Mouse (Mus musculus): Measurements from ENCODE around the gene Ssh1. TPM values are rescaled to one million over a fixed set of nuclear protein-coding genes. Genes with fewer than 3 reads are reported as not detected.
A peak's percentile ranks its signal among the peaks of the same experiment; 100 is the strongest.

The Ssh1 gene
- polyA plus RNA-seq, 1 experiment from 2014 or later: 19.4 TPM

DNA sequence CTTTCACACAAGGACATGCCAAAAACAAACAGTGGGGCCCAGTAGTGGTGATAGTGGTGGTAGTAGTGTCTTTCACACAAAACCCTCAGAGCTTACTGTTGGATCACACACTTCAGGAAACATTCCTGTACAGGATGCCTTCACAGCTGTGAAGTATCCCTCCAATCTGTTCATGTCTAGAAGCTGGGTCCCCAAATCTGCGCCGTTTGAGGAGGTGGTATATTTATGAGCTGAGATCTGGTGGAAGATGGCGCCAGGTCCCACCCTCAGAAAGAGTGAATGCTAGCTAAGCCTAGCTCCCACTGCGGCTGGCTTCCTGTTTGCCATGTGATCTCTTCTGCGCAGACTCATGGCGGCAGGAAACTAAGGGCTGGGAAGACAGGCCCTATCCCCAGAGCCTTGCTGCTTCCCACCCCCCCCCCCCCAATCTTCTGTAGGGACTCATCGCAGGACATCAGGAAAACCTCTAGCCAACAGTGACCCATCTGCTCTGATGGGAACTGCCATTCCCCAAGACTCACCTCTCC lies 28.0 kb downstream of the Ssh1 start:
- H3K4me3 ChIP-seq (ENCODE audit: low read depth, low read length): no peak overlapping the region
- WGBS: 92% methylated on average over 7 of the region's 7 CpGs

DNA sequence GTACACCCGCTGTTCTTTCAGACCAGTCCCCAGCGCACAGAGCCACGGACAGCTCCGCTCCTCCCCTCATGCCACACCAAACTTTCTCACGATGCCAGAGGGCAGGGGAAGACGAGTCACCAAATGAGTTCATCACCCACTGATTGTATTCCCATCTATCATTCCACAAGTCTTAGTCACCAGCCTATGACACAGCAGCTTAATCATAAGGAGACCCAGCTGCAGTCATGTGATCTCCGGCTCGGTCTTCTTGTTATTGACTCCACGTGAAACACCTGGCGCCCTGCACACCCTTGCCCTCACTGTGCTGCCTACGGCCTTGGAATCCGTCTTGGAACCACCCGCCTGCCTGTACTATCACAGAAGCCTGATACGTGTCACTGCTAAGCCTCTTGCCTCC lies 28.7 kb downstream of the Ssh1 start:
- Histone ChIP-seq H3K4me3 (ENCODE audit: low read depth, low read length) (no peak overlapping the region), H3K4me2 (ENCODE audit: low read length) (no peak overlapping the region), H3K36me3 (ENCODE audit: control insufficient read depth, insufficient read depth, low read length) (peaks cover 60% of the 10 kb centered on the region), H3K9ac (ENCODE audit: low read length) (no peak overlapping the region), H3K4me1 (replicated peaks; ENCODE audit: control insufficient read depth, insufficient read depth, low read length) (peaks cover under 1% of the 10 kb centered on the region; the same call in 1 of the 2 replicates), H3K27me3 (replicated peaks; ENCODE audit: control insufficient read depth, insufficient read depth, low read length) (no peaks in the 10 kb centered on the region), H3K9me3 (ENCODE audit: control insufficient read depth, low read length) (no peaks in the 10 kb centered on the region; the same call in 1 of the 2 replicates), H3K27ac (ENCODE audit: low read depth) (no peak overlapping the region)
- WGBS: 86% methylated on average over 14 of the region's 14 CpGs
- DNase-seq (ENCODE audit: low spot score): no peak
- ATAC-seq (replicated peaks; ENCODE audit: low FRiP score, low TSS enrichment, low read depth): no peak

More for the DNA sequence above, 28.0 kb downstream of the Ssh1 start:
- Histone ChIP-seq H3K9me3 (ENCODE audit: control insufficient read depth, low read length) (no peaks in the 10 kb centered on the region; the same call in 1 of the 2 replicates), H3K4me2 (ENCODE audit: low read length) (no peak overlapping the region), H3K27me3 (replicated peaks; ENCODE audit: control insufficient read depth, insufficient read depth, low read length) (no peaks in the 10 kb centered on the region), H3K9ac (ENCODE audit: low read length) (no peak overlapping the region), H3K4me1 (replicated peaks; ENCODE audit: control insufficient read depth, insufficient read depth, low read length) (no peaks in the 10 kb centered on the region), H3K27ac (ENCODE audit: low read depth) (no peak overlapping the region), H3K36me3 (ENCODE audit: control insufficient read depth, insufficient read depth, low read length) (peaks cover 65% of the 10 kb centered on the region)
- DNase-seq (ENCODE audit: low spot score): no peak
- no peak for ATAC-seq (replicated peaks; ENCODE audit: low FRiP score, low TSS enrichment, low read depth)

DNA sequence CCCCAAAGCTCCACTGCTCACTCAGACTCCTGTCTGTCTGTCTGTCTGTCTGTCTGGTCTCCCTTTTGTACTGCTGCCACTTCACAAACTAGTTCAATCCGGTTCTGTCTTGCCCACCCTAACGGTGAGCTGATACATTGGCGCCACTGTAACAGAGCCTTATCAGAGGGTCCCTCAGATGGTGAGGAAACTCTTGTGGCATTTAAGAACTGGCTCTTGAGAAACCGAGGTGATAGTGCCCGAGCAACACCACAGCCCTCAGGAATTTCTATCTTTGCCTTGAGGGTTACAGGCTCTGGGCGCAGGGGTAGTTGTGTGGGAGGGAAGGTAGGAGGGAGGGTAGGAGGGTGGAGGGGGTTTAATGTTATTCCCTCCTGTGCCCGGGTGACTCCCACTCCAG lies 31.9 kb downstream of the Ssh1 start:
- ATAC-seq (replicated peaks; ENCODE audit: low FRiP score, low TSS enrichment, low read depth): no peak
- H3K9me3 ChIP-seq (ENCODE audit: control insufficient read depth, low read length): no peaks in the 10 kb centered on the region; the same call in 1 of the 2 replicates

DNA sequence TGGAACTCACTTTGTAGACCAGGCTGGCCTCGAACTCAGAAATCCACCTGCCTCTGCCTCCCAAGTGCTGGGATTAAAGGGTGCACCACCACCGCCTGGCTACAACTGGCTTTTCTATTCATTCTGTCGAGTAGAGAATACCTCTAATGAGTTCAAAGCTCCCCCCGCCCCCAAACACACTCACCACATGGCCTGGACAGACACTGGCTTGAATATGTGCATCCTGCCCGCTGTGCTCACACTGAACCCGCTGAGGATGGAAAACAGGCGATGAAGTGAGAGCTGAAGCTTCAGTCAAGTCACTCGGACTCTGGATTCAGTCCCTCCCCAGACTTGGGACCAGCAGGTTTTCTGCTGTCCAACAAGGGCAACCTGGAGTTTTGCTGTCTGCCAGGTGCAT lies 33.3 kb downstream of the Ssh1 start:
- H3K36me3 ChIP-seq (ENCODE audit: control insufficient read depth, insufficient read depth, low read length): peaks cover 37% of the 10 kb centered on the region
- WGBS: 77% methylated on average over 8 of the region's 8 CpGs
- ATAC-seq (replicated peaks; ENCODE audit: low FRiP score, low TSS enrichment, low read depth): no peak

More for the DNA sequence above, 31.9 kb downstream of the Ssh1 start:
- Histone ChIP-seq H3K27ac (ENCODE audit: low read depth) (no peak overlapping the region), H3K27me3 (replicated peaks; ENCODE audit: control insufficient read depth, insufficient read depth, low read length) (no peaks in the 10 kb centered on the region), H3K9ac (ENCODE audit: low read length) (no peak overlapping the region), H3K4me3 (ENCODE audit: low read depth, low read length) (no peak overlapping the region), H3K4me1 (replicated peaks; ENCODE audit: control insufficient read depth, insufficient read depth, low read length) (peaks cover 5% of the 10 kb centered on the region; the same call in 1 of the 2 replicates), H3K36me3 (ENCODE audit: control insufficient read depth, insufficient read depth, low read length) (peaks cover 40% of the 10 kb centered on the region), H3K4me2 (ENCODE audit: low read length) (no peak overlapping the region)
- DNase-seq (ENCODE audit: low spot score): no peak
- WGBS: 63% methylated on average over 7 of the region's 7 CpGs

DNA sequence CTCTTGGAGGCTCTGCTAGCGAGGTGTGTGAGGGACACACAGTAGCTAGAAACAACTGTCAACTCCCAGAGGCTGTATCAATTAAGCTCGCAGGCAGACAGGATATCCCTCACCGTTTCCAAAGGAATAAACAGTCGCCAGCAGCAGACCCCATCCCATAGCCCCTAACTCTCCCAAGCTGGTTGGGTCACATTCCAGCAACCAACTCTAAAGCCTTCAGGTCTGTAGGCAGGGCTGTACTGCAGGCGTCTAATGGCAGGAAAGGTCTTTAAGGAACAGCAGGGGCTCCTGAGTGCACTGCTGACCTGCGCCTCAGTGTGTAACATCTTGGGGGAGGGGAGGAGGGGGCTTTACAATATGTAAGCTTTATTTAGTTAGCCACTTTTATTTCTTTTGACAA lies 34.7 kb downstream of the Ssh1 start:
- no peak overlapping the region for H3K27ac ChIP-seq (ENCODE audit: low read depth)
- H3K9ac ChIP-seq (ENCODE audit: low read length): no peak overlapping the region
- peaks cover 5% of the 10 kb centered on the region; the same call in 1 of the 2 replicates for H3K4me1 ChIP-seq (replicated peaks; ENCODE audit: control insufficient read depth, insufficient read depth, low read length)
- H3K4me3 ChIP-seq (ENCODE audit: low read depth, low read length): no peak overlapping the region
- ATAC-seq (replicated peaks; ENCODE audit: low FRiP score, low TSS enrichment, low read depth): no peak
- WGBS: 23% methylated on average over 6 of the region's 6 CpGs
- no peak for DNase-seq (ENCODE audit: low spot score)
- peaks cover 34% of the 10 kb centered on the region for H3K36me3 ChIP-seq (ENCODE audit: control insufficient read depth, insufficient read depth, low read length)
- H3K9me3 ChIP-seq (ENCODE audit: control insufficient read depth, low read length): no peaks in the 10 kb centered on the region; the same call in 1 of the 2 replicates
- no peak overlapping the region for H3K4me2 ChIP-seq (ENCODE audit: low read length)
- H3K27me3 ChIP-seq (replicated peaks; ENCODE audit: control insufficient read depth, insufficient read depth, low read length): no peaks in the 10 kb centered on the region

More for the DNA sequence above, 33.3 kb downstream of the Ssh1 start:
- Histone ChIP-seq H3K27me3 (replicated peaks; ENCODE audit: control insufficient read depth, insufficient read depth, low read length) (no peaks in the 10 kb centered on the region), H3K4me3 (ENCODE audit: low read depth, low read length) (no peak overlapping the region), H3K9me3 (ENCODE audit: control insufficient read depth, low read length) (no peaks in the 10 kb centered on the region; the same call in 1 of the 2 replicates), H3K9ac (ENCODE audit: low read length) (no peak overlapping the region), H3K4me2 (ENCODE audit: low read length) (no peak overlapping the region), H3K4me1 (replicated peaks; ENCODE audit: control insufficient read depth, insufficient read depth, low read length) (peaks cover 5% of the 10 kb centered on the region; the same call in 1 of the 2 replicates), H3K27ac (ENCODE audit: low read depth) (no peak overlapping the region)
- DNase-seq (ENCODE audit: low spot score): no peak

DNA sequence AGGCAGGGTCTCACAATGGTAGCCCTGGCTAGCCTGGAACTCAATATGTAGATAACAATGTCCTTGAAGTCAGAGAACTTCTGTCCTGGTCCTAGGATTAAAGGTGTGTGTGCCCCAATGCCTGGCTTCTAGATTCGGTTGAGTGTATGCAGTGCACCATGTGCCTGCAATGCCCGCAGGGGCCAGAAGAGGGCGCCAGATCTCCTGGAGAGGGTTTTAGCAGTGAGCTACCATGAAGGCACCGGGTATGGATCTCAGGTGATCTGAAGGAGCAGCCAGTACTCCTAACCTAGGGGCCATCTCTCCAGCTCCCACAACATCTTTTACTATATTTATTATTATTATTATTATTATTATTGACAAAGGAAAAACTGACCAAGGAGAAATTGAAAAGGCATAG lies 37.2 kb downstream of the Ssh1 start:
- Histone ChIP-seq H3K27me3 (replicated peaks; ENCODE audit: control insufficient read depth, insufficient read depth, low read length) (no peaks in the 10 kb centered on the region), H3K9ac (ENCODE audit: low read length) (no peak overlapping the region), H3K36me3 (ENCODE audit: control insufficient read depth, insufficient read depth, low read length) (peaks cover 43% of the 10 kb centered on the region), H3K27ac (ENCODE audit: low read depth) (no peak overlapping the region), H3K4me3 (ENCODE audit: low read depth, low read length) (no peak overlapping the region), H3K9me3 (ENCODE audit: control insufficient read depth, low read length) (no peaks in the 10 kb centered on the region), H3K4me2 (ENCODE audit: low read length) (no peak overlapping the region), H3K4me1 (replicated peaks; ENCODE audit: control insufficient read depth, insufficient read depth, low read length) (peaks cover 5% of the 10 kb centered on the region; the same call in 1 of the 2 replicates)
- WGBS: 9% methylated on average over 4 of the region's 4 CpGs
- DNase-seq (ENCODE audit: low spot score) (peak; percentile 99), ATAC-seq (replicated peaks; ENCODE audit: low FRiP score, low TSS enrichment, low read depth) (0 out of 2 replicates have a peak, but pooled peaks have one; percentile 16)

DNA sequence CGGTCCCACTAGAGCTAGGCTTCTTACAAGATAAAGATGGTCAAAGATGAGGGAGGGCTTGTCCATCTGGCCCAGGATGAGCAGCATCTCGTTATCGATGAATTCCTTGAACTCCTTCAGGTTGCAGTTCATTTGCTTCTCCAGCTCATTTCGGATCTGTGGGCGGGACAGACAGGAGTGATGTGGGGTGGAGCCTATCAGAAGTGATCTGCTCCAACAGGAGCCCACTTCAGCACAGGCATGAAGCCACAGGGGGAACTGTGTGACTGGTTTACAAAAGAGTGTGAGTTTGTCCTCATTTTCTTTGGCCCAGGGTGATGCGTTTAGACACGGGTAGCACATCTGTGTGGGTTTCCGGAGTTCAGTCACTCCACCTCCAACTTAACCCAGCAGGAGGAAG lies 38.0 kb downstream of the Ssh1 start:
- Histone ChIP-seq H3K27ac (ENCODE audit: low read depth) (no peak overlapping the region), H3K9ac (ENCODE audit: low read length) (no peak overlapping the region), H3K4me3 (ENCODE audit: low read depth, low read length) (no peak overlapping the region), H3K4me1 (replicated peaks; ENCODE audit: control insufficient read depth, insufficient read depth, low read length) (peaks cover 5% of the 10 kb centered on the region; the same call in 1 of the 2 replicates), H3K4me2 (ENCODE audit: low read length) (no peak overlapping the region), H3K27me3 (replicated peaks; ENCODE audit: control insufficient read depth, insufficient read depth, low read length) (no peaks in the 10 kb centered on the region), H3K9me3 (ENCODE audit: control insufficient read depth, low read length) (no peaks in the 10 kb centered on the region), H3K36me3 (ENCODE audit: control insufficient read depth, insufficient read depth, low read length) (peaks cover 50% of the 10 kb centered on the region)
- WGBS: 91% methylated on average over 8 of the region's 8 CpGs
- DNase-seq (ENCODE audit: low spot score) (no peak), ATAC-seq (replicated peaks; ENCODE audit: low FRiP score, low TSS enrichment, low read depth) (no peak)

DNA sequence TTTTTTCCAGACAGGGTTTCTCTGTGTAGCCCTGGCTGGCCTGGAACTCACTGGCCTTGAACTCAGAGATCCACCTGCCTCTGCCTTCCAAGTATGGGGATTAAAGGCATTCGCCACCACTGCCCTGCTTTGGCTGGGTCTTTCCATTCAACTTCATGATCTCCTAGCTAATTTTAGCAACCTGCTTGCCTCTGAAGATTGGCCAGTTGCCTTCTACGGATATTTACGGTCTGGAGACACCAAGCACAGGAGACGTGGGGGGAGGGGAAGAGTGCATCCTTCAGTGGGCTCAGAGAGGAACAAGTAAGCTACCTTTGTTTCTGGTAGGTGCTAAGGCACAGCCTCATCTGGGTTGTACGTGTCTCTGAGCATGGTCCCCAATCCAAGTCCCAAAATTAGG lies 38.4 kb downstream of the Ssh1 start:
- no peaks in the 10 kb centered on the region for H3K27me3 ChIP-seq (replicated peaks; ENCODE audit: control insufficient read depth, insufficient read depth, low read length)
- peaks cover 54% of the 10 kb centered on the region for H3K36me3 ChIP-seq (ENCODE audit: control insufficient read depth, insufficient read depth, low read length)
- DNase-seq (ENCODE audit: low spot score) (no peak), ATAC-seq (replicated peaks; ENCODE audit: low FRiP score, low TSS enrichment, low read depth) (no peak)
- WGBS: 77% methylated on average over 5 of the region's 5 CpGs
- no peaks in the 10 kb centered on the region for H3K9me3 ChIP-seq (ENCODE audit: control insufficient read depth, low read length)
- H3K27ac ChIP-seq (ENCODE audit: low read depth): no peak overlapping the region
- H3K4me1 ChIP-seq (replicated peaks; ENCODE audit: control insufficient read depth, insufficient read depth, low read length): peaks cover 5% of the 10 kb centered on the region; the same call in 1 of the 2 replicates
- no peak overlapping the region for H3K9ac ChIP-seq (ENCODE audit: low read length)
- no peak overlapping the region for H3K4me3 ChIP-seq (ENCODE audit: low read depth, low read length)
- H3K4me2 ChIP-seq (ENCODE audit: low read length): no peak overlapping the region

DNA sequence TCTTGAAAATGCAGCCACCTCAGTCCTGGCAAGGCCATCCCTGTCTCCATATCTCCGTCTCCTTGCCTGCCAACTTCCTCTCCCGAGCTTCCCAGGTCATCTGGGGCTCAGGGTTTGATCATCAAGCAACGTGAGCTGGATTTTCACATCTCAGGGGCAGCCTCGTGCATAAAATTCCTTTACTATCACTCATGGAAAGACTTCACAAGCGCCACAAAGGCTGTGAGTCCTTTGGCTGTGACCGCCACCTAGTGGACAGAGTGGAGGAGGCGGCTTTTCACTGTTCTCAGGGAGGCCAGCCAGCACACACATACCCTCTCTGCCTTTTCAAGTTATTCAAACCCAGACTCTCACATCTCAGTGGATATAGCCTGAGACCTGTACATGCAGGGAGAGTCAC lies 39.3 kb downstream of the Ssh1 start:
- ATAC-seq (replicated peaks; ENCODE audit: low FRiP score, low TSS enrichment, low read depth): peak; percentile 33; the same call in 1 of the 2 replicates
- 11% methylated on average over 7 of the region's 7 CpGs for WGBS
- no peak overlapping the region for H3K9ac ChIP-seq (ENCODE audit: low read length)

More for the DNA sequence above, 39.3 kb downstream of the Ssh1 start:
- no peaks in the 10 kb centered on the region for H3K9me3 ChIP-seq (ENCODE audit: control insufficient read depth, low read length)
- H3K36me3 ChIP-seq (ENCODE audit: control insufficient read depth, insufficient read depth, low read length): peaks cover 63% of the 10 kb centered on the region
- H3K4me2 ChIP-seq (ENCODE audit: low read length): no peak overlapping the region
- no peaks in the 10 kb centered on the region; the same call in 1 of the 2 replicates for H3K4me1 ChIP-seq (replicated peaks; ENCODE audit: control insufficient read depth, insufficient read depth, low read length)
- H3K27me3 ChIP-seq (replicated peaks; ENCODE audit: control insufficient read depth, insufficient read depth, low read length): no peaks in the 10 kb centered on the region
- no peak overlapping the region for H3K4me3 ChIP-seq (ENCODE audit: low read depth, low read length)
- H3K27ac ChIP-seq (ENCODE audit: low read depth): no peak overlapping the region
- peak; percentile 94 for DNase-seq (ENCODE audit: low spot score)
